Mouse (Mus musculus): ENCODE results near the gene Gpr146.
A peak's percentile ranks its signal among the peaks of the same experiment; 100 is the strongest.

GRCm38 (mm10) chr5:139364260-139364910, 13.1 kb upstream of the Gpr146 start:
- TF ChIP-seq CTCF (IDR thresholded peaks at IDR 0.05; ENCODE audit: low read depth) (peak; percentile 99), EP300 (IDR thresholded peaks at IDR 0.05; ENCODE audit: low read depth) (peak; percentile 63)

Measured in heart, postnatal 0 days (tissue).